Mouse (Mus musculus) forebrain, embryonic 11.5 days (tissue): ENCODE measurements around the gene Crybg1. TPM values are rescaled to one million over a fixed set of nuclear protein-coding genes. Genes with fewer than 3 reads are reported as not detected.
A peak's percentile ranks its signal among the peaks of the same experiment; 100 is the strongest.

Experiments
- ATAC-seq: fragments of 200-750 bp; cut with Nextera tagmentation; replicated peaks from 2 replicates; pipeline ENCODE4 v1.8.0; 2017; ENCODE audit warnings: moderate TSS enrichment; ENCODE audit not compliant: low FRiP score
- DNase-seq: peaks from one replicate; pipeline ENCODE4 v3.0.0-alpha.2; 2017; ENCODE audit warnings: low spot score
- H3K27ac ChIP-seq: fragments of 300-500 bp; sonication (generic); 2 replicates; pipeline ENCODE4 v1.5.1; 2014; ENCODE audit warnings: low read depth, low read length
- H3K27me3 ChIP-seq: fragments of 300-500 bp; sonication (generic); 2 replicates; pipeline ENCODE4 v1.6.1; 2014; ENCODE audit warnings: mild to moderate bottlenecking, low read length, mixed read lengths; ENCODE audit not compliant: control insufficient read depth, insufficient read depth
- H3K36me3 ChIP-seq: fragments of 300-500 bp; sonication (generic); 2 replicates; pipeline ENCODE4 v1.6.1; 2014; ENCODE audit warnings: mild to moderate bottlenecking, low read length, moderate library complexity, mixed read lengths; ENCODE audit not compliant: control insufficient read depth, insufficient read depth
- H3K4me1 ChIP-seq: fragments of 300-500 bp; sonication (generic); replicated peaks from 2 replicates; pipeline ENCODE4 v1.6.1; 2014; ENCODE audit warnings: low read length, mixed read lengths; ENCODE audit not compliant: control insufficient read depth, insufficient read depth
- H3K4me2 ChIP-seq: fragments of 300-500 bp; sonication (generic); 2 replicates; pipeline ENCODE4 v1.6.1; 2014; ENCODE audit warnings: low read depth, mild to moderate bottlenecking, low read length, moderate library complexity, mixed read lengths; ENCODE audit not compliant: severe bottlenecking
- H3K4me3 ChIP-seq: fragments of 300-500 bp; sonication (generic); 2 replicates; pipeline ENCODE4 v1.5.1; 2014; ENCODE audit warnings: low read depth, low read length
- H3K9ac ChIP-seq: fragments of 300-500 bp; sonication (generic); 2 replicates; pipeline ENCODE4 v1.6.1; 2014; ENCODE audit warnings: low read length
- H3K9me3 ChIP-seq: fragments of 300-500 bp; sonication (generic); 2 replicates; pipeline ENCODE4 v1.6.1; 2016; ENCODE audit warnings: low read length, mixed read lengths; ENCODE audit not compliant: control insufficient read depth
- WGBS: fragments of 180-500 bp; shearing (Covaris S2); extraction: QIAGEN DNeasy Blood & Tissue Kit; methylation state at CpG from one replicate; pipeline ENCODE4 v1.1.7; 2014; 5-methylcytosine and 5-hydroxymethylcytosine counted together
- polyA plus RNA-seq: library from polyadenylated mRNA; unstranded; fragments of >200 nt; fragmentation: Nextera tagmentation; extraction: Ambion mirVana; gene quantifications from 2 replicates; pipeline ENCODE4 v1.2.1, GENCODE M21; 2014

The Crybg1 gene
- polyA plus RNA-seq, 1 experiment from 2014 or later, result 0.24 TPM

DNA sequence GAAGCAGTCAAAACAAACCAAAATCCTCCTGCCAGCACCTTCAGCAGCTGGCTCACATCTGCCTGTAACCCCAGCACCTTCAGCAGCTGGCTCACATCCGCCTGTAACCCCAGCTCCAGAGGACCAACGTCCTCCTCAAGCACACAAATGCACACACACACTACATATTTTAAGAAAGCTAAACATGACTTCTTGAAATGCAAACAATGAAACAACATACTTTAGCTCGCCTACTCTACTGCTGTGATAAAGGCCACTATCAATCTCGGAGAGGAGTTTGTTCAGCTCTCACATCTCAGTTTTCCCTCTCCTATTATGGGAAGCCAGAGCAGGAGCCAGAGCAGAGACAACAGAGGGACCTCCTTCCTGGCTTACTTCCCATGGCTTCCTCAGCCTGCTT lies 34.0 kb downstream of the Crybg1 start:
- 74% methylated on average over 4 of the region's 4 CpGs for whole genome bisulfite sequencing

GRCm38 (mm10) chr10:44112005-44112675 lies 36.5 kb downstream of the Crybg1 start:
- no peak overlapping the region for H3K9ac ChIP-seq
- no peak for DNase-seq
- WGBS, result 86% methylated on average over 12 of the region's 12 CpGs
- H3K27me3 ChIP-seq, result no peaks in the 10 kb centered on the region
- no peak overlapping the region for H3K27ac ChIP-seq
- no peaks in the 10 kb centered on the region for H3K9me3 ChIP-seq
- no peak for ATAC-seq
- no peaks in the 10 kb centered on the region for H3K4me1 ChIP-seq
- no peak overlapping the region for H3K4me3 ChIP-seq
- H3K4me2 ChIP-seq, result no peak overlapping the region
- no peaks in the 10 kb centered on the region for H3K36me3 ChIP-seq

More for the DNA sequence above, 34.0 kb downstream of the Crybg1 start:
- no peaks in the 10 kb centered on the region for H3K4me1 ChIP-seq
- H3K4me3 ChIP-seq, result no peak overlapping the region
- DNase-seq (no peak), ATAC-seq (no peak)
- H3K27me3 ChIP-seq, result no peaks in the 10 kb centered on the region
- H3K27ac ChIP-seq, result no peak overlapping the region
- H3K9ac ChIP-seq, result no peak overlapping the region
- H3K36me3 ChIP-seq, result no peaks in the 10 kb centered on the region
- no peak overlapping the region for H3K4me2 ChIP-seq
- no peaks in the 10 kb centered on the region for H3K9me3 ChIP-seq

- Histone ChIP-seq H3K9me3 (no peaks in the 10 kb centered on the region), H3K4me3 (no peak overlapping the region), H3K9ac (no peak overlapping the region), H3K27me3 (no peaks in the 10 kb centered on the region), H3K4me1 (no peaks in the 10 kb centered on the region), H3K4me2 (no peak overlapping the region), H3K27ac (no peak overlapping the region), H3K36me3 (no peaks in the 10 kb centered on the region)
- DNase-seq, result no peak
- WGBS, result 89% methylated on average over 10 of the region's 10 CpGs
- ATAC-seq, result no peak
These were observed 37.5 kb downstream of the Crybg1 start for GRCm38 (mm10) chr10:44111168-44111567.

GRCm38 (mm10) chr10:44110460-44110859 lies 38.2 kb downstream of the Crybg1 start:
- DNase-seq (no peak), ATAC-seq (no peak)
- no peak overlapping the region for H3K4me3 ChIP-seq
- H3K27ac ChIP-seq, result no peak overlapping the region
- H3K36me3 ChIP-seq, result no peaks in the 10 kb centered on the region
- H3K27me3 ChIP-seq, result no peaks in the 10 kb centered on the region
- no peaks in the 10 kb centered on the region for H3K9me3 ChIP-seq
- H3K4me2 ChIP-seq, result no peak overlapping the region
- H3K4me1 ChIP-seq, result no peaks in the 10 kb centered on the region
- H3K9ac ChIP-seq, result no peak overlapping the region

DNA sequence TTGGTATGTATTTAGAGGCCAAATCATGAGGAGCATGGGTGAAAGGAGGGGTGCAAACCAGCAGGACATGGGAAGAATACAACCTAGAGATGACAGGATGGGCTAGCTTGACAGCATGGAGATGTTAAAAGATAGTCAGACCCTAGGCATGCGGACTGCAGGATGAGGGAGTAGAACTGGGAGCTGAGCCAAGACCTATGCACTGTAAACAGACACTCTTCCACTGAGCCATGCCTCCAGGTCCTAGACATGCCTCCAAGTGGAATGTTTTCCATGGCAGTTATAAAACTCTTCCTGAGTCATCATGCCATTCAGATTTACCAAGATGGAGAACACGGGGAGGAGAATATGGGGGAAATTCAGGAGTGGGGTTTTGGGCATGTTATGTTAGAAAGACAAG lies 53.9 kb downstream of the Crybg1 start:
- Histone ChIP-seq H3K27me3 (no peaks in the 10 kb centered on the region), H3K4me1 (no peaks in the 10 kb centered on the region), H3K9me3 (peaks cover 3% of the 10 kb centered on the region; the same call in 1 of the 2 replicates), H3K36me3 (no peaks in the 10 kb centered on the region), H3K4me3 (no peak overlapping the region), H3K9ac (no peak overlapping the region), H3K27ac (no peak overlapping the region), H3K4me2 (no peak overlapping the region)
- ATAC-seq (no peak), DNase-seq (no peak)
- 92% methylated on average over 2 of the region's 2 CpGs for WGBS

GRCm38 (mm10) chr10:44091757-44092156 lies 56.9 kb downstream of the Crybg1 start:
- ATAC-seq, result no peak
- DNase-seq, result no peak
- no peak overlapping the region for H3K9ac ChIP-seq
- no peaks in the 10 kb centered on the region for H3K36me3 ChIP-seq
- no peak overlapping the region for H3K4me3 ChIP-seq
- H3K27ac ChIP-seq, result no peak overlapping the region
- H3K4me2 ChIP-seq, result no peak overlapping the region
- peaks cover 3% of the 10 kb centered on the region; the same call in 1 of the 2 replicates for H3K9me3 ChIP-seq
- 90% methylated on average over 2 of the region's 2 CpGs for WGBS
- no peaks in the 10 kb centered on the region for H3K27me3 ChIP-seq
- H3K4me1 ChIP-seq, result no peaks in the 10 kb centered on the region

DNA sequence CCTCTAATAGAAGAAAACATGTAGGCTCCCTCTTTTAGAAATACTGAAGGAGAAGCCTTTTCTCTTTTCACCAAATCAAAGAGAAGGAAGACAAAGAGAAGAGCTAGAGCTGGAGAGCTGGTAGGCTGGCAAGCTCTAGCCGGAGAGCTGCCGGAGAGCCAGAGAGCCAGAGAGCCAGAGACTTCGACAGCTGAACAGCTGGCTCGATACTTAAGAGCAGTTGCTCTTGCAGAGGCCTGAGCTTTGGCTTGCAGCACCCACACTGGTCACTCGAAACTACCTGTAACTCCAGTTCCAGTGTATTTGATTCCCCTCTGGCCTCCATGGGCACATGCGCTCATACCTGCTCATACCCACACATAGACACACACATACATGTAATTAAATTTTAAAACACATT lies 68.3 kb downstream of the Crybg1 start:
- ATAC-seq (no peak), DNase-seq (no peak)
- no peak overlapping the region for H3K4me3 ChIP-seq
- no peak overlapping the region for H3K27ac ChIP-seq
- H3K36me3 ChIP-seq, result no peaks in the 10 kb centered on the region
- H3K4me1 ChIP-seq, result no peaks in the 10 kb centered on the region
- no peaks in the 10 kb centered on the region for H3K27me3 ChIP-seq
- no peak overlapping the region for H3K9ac ChIP-seq
- H3K9me3 ChIP-seq, result no peaks in the 10 kb centered on the region
- 78% methylated on average over 6 of the region's 6 CpGs for WGBS
- H3K4me2 ChIP-seq, result no peak overlapping the region

DNA sequence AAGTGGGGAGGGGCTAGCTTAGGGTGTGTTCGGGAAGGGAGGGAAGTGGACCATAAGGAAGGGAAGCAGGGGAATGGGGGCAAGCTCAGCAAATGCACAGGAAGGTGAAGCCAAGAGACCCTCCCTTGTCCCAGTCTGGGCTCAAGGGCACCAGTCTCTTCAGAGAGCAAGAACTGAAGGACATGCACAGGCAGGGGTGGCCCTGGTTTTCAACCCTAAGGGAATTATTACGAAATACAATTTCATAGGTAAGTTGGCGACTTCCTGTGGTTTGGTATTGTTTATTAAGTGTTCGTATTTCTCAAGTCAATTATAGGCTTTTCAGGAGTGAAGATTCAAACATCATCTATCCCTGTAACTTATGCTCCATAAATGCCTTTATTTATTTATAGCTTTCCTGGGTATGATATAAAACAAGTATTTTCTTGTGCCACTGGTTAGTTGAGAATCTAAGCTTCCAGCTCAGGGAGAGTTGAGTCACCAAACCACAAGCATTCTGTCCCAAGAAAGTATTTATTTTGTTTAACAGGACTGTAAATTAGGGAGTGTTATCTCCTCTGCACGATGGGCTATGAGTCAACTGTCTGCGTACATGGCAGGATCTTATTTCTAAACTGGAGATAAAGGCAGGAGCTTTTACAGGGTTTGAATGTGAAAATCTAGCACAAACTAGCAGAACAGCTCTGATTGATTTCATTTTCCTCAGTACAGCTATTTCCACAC lies 69.7 kb downstream of the Crybg1 start:
- ATAC-seq, result no peak
- DNase-seq, result no peak
- 84% methylated on average over 6 of the region's 6 CpGs for WGBS

DNA sequence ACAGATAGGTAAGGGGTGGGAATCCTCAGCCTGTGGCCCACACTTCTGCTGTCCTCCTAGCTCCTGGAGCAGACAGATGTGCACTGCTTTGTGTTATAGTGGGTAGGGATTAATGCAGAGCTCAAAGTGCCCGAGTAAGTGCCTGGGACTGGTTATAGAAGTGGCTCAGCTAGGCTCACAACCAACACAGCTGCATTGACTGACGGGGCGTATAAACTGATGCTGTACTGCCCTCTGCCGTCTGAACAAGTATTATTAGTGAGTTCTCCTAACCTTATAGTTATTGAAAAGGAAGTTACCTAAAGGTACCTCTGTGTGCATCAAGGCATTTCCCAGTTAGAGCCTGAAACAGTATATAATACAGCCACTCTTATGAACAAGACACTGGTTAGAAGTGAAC lies 77.6 kb downstream of the Crybg1 start:
- no peaks in the 10 kb centered on the region for H3K9me3 ChIP-seq
- ATAC-seq (peak; percentile 63; the same call in 1 of the 2 replicates), DNase-seq (peak; percentile 74)
- no peak overlapping the region for H3K27ac ChIP-seq
- H3K4me3 ChIP-seq, result no peak overlapping the region
- H3K4me1 ChIP-seq, result no peaks in the 10 kb centered on the region
- H3K27me3 ChIP-seq, result no peaks in the 10 kb centered on the region
- 9% methylated on average over 4 of the region's 4 CpGs for WGBS
- no peak overlapping the region for H3K4me2 ChIP-seq
- no peak overlapping the region for H3K9ac ChIP-seq
- no peaks in the 10 kb centered on the region for H3K36me3 ChIP-seq

More for the DNA sequence above, 69.7 kb downstream of the Crybg1 start:
- no peak overlapping the region for H3K9ac ChIP-seq
- no peaks in the 10 kb centered on the region for H3K36me3 ChIP-seq
- no peak overlapping the region for H3K27ac ChIP-seq
- no peak overlapping the region for H3K4me3 ChIP-seq
- no peak overlapping the region for H3K4me2 ChIP-seq
- H3K4me1 ChIP-seq, result no peaks in the 10 kb centered on the region
- no peaks in the 10 kb centered on the region for H3K27me3 ChIP-seq
- no peaks in the 10 kb centered on the region for H3K9me3 ChIP-seq
